Mouse (Mus musculus): Measurements from ENCODE around the gene Ryr3.

The Ryr3 gene

GRCm38 (mm10) chr2:112759678-112760077 is 457.2 kb downstream of the Ryr3 start:
- in situ Hi-C loops (cut with MboI; ENCODE audit: low pct_unique_long_range_greater_than_20kb in 1 of 2, low sequenced_read_pairs in 2 of 2, unreplicated experiment in 1 of 2) = loop anchor here (10.0 to 25.0 kb wide), 2 partner anchors 245 to 247 kb away; no protein-coding TSS in a partner anchor

DNA sequence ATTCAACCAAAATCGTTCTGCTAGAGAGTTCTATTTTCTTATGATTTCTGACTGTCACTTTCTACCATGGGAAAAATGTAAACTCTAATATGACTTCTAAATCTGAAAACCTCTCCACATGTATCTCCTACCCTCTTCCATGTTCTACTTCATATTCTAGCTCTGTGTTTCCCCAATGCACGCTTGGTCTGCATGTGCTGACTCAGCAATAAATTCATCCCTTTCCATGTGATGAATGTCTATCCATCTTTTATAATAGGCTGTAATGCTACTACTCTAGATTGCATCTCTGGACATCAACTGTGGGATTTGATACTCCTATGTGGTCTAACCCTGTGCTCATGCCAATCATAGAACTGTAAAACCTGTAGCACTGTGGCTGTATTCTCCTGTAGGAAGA is 458.2 kb downstream of the Ryr3 start:
- in situ Hi-C loops (cut with MboI; ENCODE audit: low pct_unique_long_range_greater_than_20kb in 1 of 2, low sequenced_read_pairs in 2 of 2, unreplicated experiment in 1 of 2) = loop anchor here (10.0 to 25.0 kb wide), 2 partner anchors 244 to 246 kb away; no protein-coding TSS in a partner anchor

GRCm38 (mm10) chr2:112753316-112753715 is 463.6 kb downstream of the Ryr3 start:
- in situ Hi-C loops (cut with MboI; ENCODE audit: low pct_unique_long_range_greater_than_20kb in 1 of 2, low sequenced_read_pairs in 2 of 2, unreplicated experiment in 1 of 2) = loop anchor here (10.0 to 25.0 kb wide), 2 partner anchors 239 to 241 kb away; no protein-coding TSS in a partner anchor

- in situ Hi-C loops (cut with MboI; ENCODE audit: low pct_unique_long_range_greater_than_20kb in 1 of 2, low sequenced_read_pairs in 2 of 2, unreplicated experiment in 1 of 2) = loop anchor here (10.0 to 25.0 kb wide), 2 partner anchors 237 to 239 kb away; no protein-coding TSS in a partner anchor
Measured at GRCm38 (mm10) chr2:112751416-112751815, 465.5 kb downstream of the Ryr3 start.

DNA sequence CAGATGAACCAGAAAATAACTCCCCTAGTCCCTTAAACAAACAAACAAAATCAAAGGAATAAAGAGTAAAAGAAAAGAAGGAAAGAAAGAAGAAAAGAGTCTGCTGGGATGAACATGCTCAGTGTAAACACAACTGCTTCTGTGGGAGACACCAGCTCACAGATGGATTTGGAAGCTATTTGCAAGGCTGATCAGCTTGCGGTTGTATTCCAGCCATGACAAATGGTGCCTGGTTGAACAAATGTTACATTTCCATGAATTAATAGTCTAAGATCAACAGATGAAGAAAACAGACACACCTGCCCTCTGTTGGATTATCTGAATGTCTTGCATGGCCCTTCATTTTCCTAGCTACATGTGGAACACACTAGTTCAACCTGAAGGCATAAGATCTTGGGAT is 468.4 kb downstream of the Ryr3 start:
- in situ Hi-C loops (cut with MboI; ENCODE audit: low pct_unique_long_range_greater_than_20kb in 1 of 2, low sequenced_read_pairs in 2 of 2, unreplicated experiment in 1 of 2) = no loop called here

DNA sequence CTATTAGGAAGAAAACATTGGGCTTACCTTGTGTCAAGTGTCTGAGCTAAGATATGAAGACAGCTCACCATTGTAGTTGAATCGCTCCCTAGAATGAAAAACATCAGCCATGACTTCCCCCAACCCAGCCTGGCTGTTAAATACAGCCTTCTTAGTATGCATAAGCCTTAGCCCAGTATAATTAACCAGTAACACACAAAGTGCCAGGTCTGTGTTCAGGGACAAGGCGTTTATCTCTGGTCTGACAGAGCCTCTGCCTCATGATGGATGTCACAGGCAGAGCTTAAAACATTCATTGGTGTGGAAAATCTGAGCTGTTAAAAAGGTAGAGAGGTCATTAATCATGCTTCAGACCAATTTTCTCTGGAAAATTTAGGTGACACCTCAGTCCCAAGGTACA is 484.0 kb downstream of the Ryr3 start:
- in situ Hi-C loops (cut with MboI; ENCODE audit: low pct_unique_long_range_greater_than_20kb in 1 of 2, low sequenced_read_pairs in 2 of 2, unreplicated experiment in 1 of 2) = no loop called here

GRCm38 (mm10) chr2:112727842-112728241 is 489.1 kb downstream of the Ryr3 start:
- in situ Hi-C loops (cut with MboI; ENCODE audit: low pct_unique_long_range_greater_than_20kb in 1 of 2, low sequenced_read_pairs in 2 of 2, unreplicated experiment in 1 of 2) = no loop called here

DNA sequence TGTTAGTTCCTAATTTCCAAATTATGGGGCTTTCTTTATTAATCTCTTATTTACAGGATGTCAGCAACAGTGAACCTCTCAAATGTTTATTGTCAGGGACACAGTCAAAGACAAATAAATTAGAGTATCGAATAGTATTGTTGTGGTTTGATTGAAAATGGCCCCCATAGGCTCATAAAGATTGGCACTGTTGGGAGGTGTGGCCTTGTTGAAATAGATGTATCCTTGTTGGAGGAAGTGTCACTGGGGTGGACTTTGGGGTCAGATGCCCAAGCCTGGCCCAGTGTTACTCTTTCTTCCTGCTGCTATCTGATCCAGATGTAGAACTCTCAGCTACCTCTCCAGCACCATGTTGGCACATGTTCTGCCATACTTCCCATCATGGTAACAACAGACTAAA is 495.7 kb downstream of the Ryr3 start:
- in situ Hi-C loops (cut with MboI; ENCODE audit: low pct_unique_long_range_greater_than_20kb in 1 of 2, low sequenced_read_pairs in 2 of 2, unreplicated experiment in 1 of 2) = no loop called here

GRCm38 (mm10) chr2:112720715-112721114 is 496.2 kb downstream of the Ryr3 start:
- in situ Hi-C loops (cut with MboI; ENCODE audit: low pct_unique_long_range_greater_than_20kb in 1 of 2, low sequenced_read_pairs in 2 of 2, unreplicated experiment in 1 of 2) = no loop called here

GRCm38 (mm10) chr2:112714648-112715047 is 502.2 kb downstream of the Ryr3 start:
- in situ Hi-C loops (cut with MboI; ENCODE audit: low pct_unique_long_range_greater_than_20kb in 1 of 2, low sequenced_read_pairs in 2 of 2, unreplicated experiment in 1 of 2) = no loop called here

DNA sequence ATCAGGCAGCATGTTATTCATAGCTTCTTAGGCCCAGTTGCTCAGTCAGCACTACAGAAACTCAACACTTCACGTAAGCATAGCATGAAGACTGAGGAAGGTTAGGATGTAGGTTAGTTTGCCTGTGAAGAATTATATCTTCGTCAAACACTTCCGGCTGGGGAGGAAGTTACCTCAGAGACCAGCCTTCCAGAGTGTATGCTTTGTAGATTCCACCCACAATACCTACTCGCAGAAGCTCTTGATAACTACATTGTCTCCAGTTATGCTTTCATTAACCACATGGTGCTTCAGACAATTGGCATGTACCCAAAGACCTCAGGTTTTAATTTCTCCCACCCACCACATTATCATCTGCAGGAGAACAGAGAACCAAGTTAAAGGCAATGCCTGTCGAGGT is 535.1 kb downstream of the Ryr3 start:
- in situ Hi-C loops (cut with MboI; ENCODE audit: low pct_unique_long_range_greater_than_20kb in 1 of 2, low sequenced_read_pairs in 2 of 2, unreplicated experiment in 1 of 2) = no loop called here

DNA sequence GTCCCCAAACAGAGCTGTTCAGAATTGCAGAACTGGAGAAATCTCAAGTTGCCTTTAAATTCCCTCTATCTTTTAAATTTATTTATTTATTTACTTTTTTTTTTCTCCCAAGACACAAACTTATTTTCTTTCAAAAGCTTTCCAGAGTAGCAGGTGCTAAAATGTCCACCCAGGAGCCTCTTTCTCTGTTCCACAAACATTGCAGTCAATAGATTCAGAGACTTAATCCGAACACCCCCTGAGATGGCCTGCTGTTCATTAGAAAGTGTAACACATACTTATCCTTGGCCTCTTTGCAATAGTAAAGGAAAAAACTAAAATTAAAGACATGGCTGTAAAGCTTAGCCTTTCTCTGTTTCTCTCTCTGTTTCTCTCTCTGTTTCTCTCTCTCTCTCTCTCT is 539.6 kb downstream of the Ryr3 start:
- in situ Hi-C loops (cut with MboI; ENCODE audit: low pct_unique_long_range_greater_than_20kb in 1 of 2, low sequenced_read_pairs in 2 of 2, unreplicated experiment in 1 of 2) = no loop called here

DNA sequence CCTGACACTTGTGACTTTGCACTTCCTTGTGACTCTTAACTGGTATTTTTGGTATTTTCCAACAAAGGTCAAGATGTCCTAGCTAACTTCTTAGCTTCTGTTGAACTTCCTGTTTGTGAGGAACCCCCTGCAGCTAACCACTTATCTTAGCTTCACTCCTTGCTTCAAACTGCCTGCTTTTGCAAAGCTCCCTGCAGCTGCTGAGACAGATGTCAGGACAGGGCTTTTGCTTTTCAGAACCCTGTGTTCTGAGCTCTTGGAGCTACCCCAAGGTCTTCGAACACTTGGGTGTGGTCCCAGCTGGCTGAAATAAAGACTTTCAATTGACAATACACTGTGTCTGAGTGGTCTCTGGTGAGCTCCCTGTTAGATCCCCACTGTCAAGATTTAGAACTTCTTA is 540.2 kb downstream of the Ryr3 start:
- in situ Hi-C loops (cut with MboI; ENCODE audit: low pct_unique_long_range_greater_than_20kb in 1 of 2, low sequenced_read_pairs in 2 of 2, unreplicated experiment in 1 of 2) = no loop called here

GRCm38 (mm10) chr2:112676175-112676574 is 540.7 kb downstream of the Ryr3 start:
- in situ Hi-C loops (cut with MboI; ENCODE audit: low pct_unique_long_range_greater_than_20kb in 1 of 2, low sequenced_read_pairs in 2 of 2, unreplicated experiment in 1 of 2) = no loop called here

- in situ Hi-C loops (cut with MboI; ENCODE audit: low pct_unique_long_range_greater_than_20kb in 1 of 2, low sequenced_read_pairs in 2 of 2, unreplicated experiment in 1 of 2) = no loop called here
Measured at GRCm38 (mm10) chr2:112669461-112669860, 547.4 kb downstream of the Ryr3 start.

DNA sequence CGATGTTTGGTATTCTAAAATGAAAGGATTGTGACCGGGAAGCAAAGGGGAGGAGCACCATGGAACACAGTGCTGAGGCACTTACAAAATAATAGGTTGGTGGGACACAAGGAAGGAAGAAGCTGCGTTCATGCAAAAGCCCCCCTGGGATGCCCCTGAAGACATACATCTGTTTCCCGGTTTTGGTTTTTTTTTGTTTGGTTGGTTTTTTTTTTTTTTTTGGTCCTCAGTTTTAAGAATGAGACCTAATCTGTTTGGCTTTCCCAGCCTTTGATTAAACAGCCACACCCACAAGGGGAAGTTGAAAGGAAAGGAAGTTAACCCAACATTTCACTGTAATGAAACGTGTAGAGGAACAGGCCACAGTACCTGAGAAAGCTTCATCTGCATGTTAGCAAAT is 560.8 kb downstream of the Ryr3 start:
- in situ Hi-C loops (cut with MboI; ENCODE audit: low pct_unique_long_range_greater_than_20kb in 1 of 2, low sequenced_read_pairs in 2 of 2, unreplicated experiment in 1 of 2) = no loop called here

- in situ Hi-C loops (cut with MboI; ENCODE audit: low pct_unique_long_range_greater_than_20kb in 1 of 2, low sequenced_read_pairs in 2 of 2, unreplicated experiment in 1 of 2) = no loop called here
Measured at GRCm38 (mm10) chr2:112653836-112654235, 563.1 kb downstream of the Ryr3 start.

DNA sequence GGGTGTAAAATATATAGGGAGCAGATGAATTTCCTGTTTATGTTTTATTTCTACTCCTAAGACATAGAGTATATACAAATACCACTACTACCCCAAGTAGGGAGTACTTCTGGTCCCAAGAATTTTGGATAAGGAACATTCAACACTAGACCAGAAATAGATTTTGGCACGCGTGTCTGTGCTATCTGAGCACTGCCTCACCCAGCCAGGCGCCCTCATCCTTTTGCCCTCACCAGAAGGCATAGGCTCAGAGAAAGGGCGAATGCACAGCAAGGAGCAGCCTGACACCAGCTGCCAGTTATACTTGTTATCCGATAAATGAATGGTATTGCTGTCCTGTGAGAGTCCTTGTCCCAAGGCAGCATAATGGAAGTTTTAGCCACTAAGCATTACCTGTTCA is 579.7 kb downstream of the Ryr3 start:
- in situ Hi-C loops (cut with MboI; ENCODE audit: low pct_unique_long_range_greater_than_20kb in 1 of 2, low sequenced_read_pairs in 2 of 2, unreplicated experiment in 1 of 2) = no loop called here

DNA sequence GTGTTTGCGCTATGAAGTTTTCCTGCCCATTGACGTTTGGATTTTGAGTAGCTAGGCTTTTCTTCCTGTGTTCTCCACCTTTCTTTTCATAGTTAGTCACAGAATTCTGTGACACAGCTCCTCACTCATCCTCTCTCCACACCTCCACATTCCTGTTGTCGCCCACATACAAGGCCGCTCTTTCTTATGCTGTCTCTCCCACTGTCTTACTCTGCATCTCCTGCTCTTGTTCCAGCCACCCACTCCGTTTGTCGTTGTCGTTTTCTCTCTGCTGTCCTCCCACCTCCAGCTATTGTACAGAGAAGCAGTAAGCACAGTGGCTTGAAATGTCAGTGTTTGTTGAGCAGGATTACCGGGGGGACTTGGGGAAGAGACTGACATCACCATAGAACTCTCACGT is 584.4 kb downstream of the Ryr3 start:
- in situ Hi-C loops (cut with MboI; ENCODE audit: low pct_unique_long_range_greater_than_20kb in 1 of 2, low sequenced_read_pairs in 2 of 2, unreplicated experiment in 1 of 2) = no loop called here

GRCm38 (mm10) chr2:112630669-112631068 is 586.2 kb downstream of the Ryr3 start:
- in situ Hi-C loops (cut with MboI; ENCODE audit: low pct_unique_long_range_greater_than_20kb in 1 of 2, low sequenced_read_pairs in 2 of 2, unreplicated experiment in 1 of 2) = no loop called here

GRCm38 (mm10) chr2:112625156-112625555 is 591.7 kb downstream of the Ryr3 start:
- in situ Hi-C loops (cut with MboI; ENCODE audit: low pct_unique_long_range_greater_than_20kb in 1 of 2, low sequenced_read_pairs in 2 of 2, unreplicated experiment in 1 of 2) = no loop called here

Data from mouse embryonic stem cell (cell line).